Mouse (Mus musculus): ENCODE results near the gene Iqcf5. TPM values are rescaled to one million over a fixed set of nuclear protein-coding genes. Genes with fewer than 3 reads are reported as not detected.

Iqcf5 gene
- polyA plus RNA-seq (2012; fragmentation: generic; extraction: Trizol) = not detected
- long read RNA-seq, experiment 1 = 0 reads
- long read RNA-seq, experiment 2 = 0 reads

- Histone ChIP-seq H3ac (ENCODE audit: control insufficient read depth, insufficient read length, low read depth) (no peak within 1 kb of the TSS), H3K79me3 (ENCODE audit: low read depth) (no peaks in the 10 kb centered on the region), H3K36me3 (ENCODE audit: control insufficient read depth, insufficient read depth) (no peaks in the 10 kb centered on the region), H3K79me2 (ENCODE audit: control insufficient read depth, insufficient read depth) (no peaks in the 10 kb centered on the region), H3K4me3 (ENCODE audit: insufficient read depth, poor library complexity, severe bottlenecking) (no peak within 1 kb of the TSS), H3K27me3 (ENCODE audit: control insufficient read depth, insufficient read depth, insufficient read length) (peaks cover 30% of the 10 kb centered on the region)
- no peak for TF ChIP-seq MAX (IDR thresholded peaks at IDR 0.05)
- TF ChIP-seq CTCF (IDR thresholded peaks at IDR 0.05; ENCODE audit: control insufficient read depth, insufficient read depth, insufficient read length) = no peak
- TF ChIP-seq MYOG (IDR thresholded peaks at IDR 0.05; ENCODE audit: control insufficient read depth, extremely low read depth, insufficient read length) = no peak
- no peak for TF ChIP-seq MYOD1 (IDR thresholded peaks at IDR 0.05; ENCODE audit: control insufficient read depth, insufficient read length, low read depth)
- no peak for TF ChIP-seq FOSL1 (IDR thresholded peaks at IDR 0.05; ENCODE audit: insufficient read depth, low read length, poor library complexity, severe bottlenecking)
- no peak for TF ChIP-seq USF1 (IDR thresholded peaks at IDR 0.05; ENCODE audit: low read depth)
- TF ChIP-seq CEBPB (IDR thresholded peaks at IDR 0.05; ENCODE audit: low read depth) = no peak
Measured at GRCm38 (mm10) chr9:106514273-106514672, at the start of gene Iqcf5. Gene Iqcf5 (plus strand): TSS chr9:106514573.

- TF ChIP-seq FOSL1 (IDR thresholded peaks at IDR 0.05; ENCODE audit: insufficient read depth, low read length, poor library complexity, severe bottlenecking) = no peak
- TF ChIP-seq USF1 (IDR thresholded peaks at IDR 0.05; ENCODE audit: low read depth) = no peak
- no peak for TF ChIP-seq MYOD1 (IDR thresholded peaks at IDR 0.05; ENCODE audit: control insufficient read depth, insufficient read length, low read depth)
- Histone ChIP-seq H3K27me3 (ENCODE audit: control insufficient read depth, insufficient read depth, insufficient read length) (no peaks in the 10 kb centered on the region), H3K4me3 (ENCODE audit: insufficient read depth, poor library complexity, severe bottlenecking) (no peak overlapping the region), H3ac (ENCODE audit: control insufficient read depth, insufficient read length, low read depth) (no peak overlapping the region), H3K36me3 (ENCODE audit: control insufficient read depth, insufficient read depth) (peaks cover 46% of the 10 kb centered on the region), H3K79me3 (ENCODE audit: low read depth) (peaks cover 3% of the 10 kb centered on the region), H3K79me2 (ENCODE audit: control insufficient read depth, insufficient read depth) (peaks cover 10% of the 10 kb centered on the region)
Measured at GRCm38 (mm10) chr9:106464751-106465541, 49.4 kb upstream of the Iqcf5 start.

GRCm38 (mm10) chr9:106465571-106466200 lies 48.7 kb upstream of the Iqcf5 start, which contains the start of gene Gpr62:
Gene Gpr62 (minus strand): TSS chr9:106465938.
- peaks cover 39% of the 10 kb centered on the region for H3K36me3 ChIP-seq (ENCODE audit: control insufficient read depth, insufficient read depth)
- H3K4me3 ChIP-seq (ENCODE audit: insufficient read depth, poor library complexity, severe bottlenecking) = no peak within 1 kb of the TSS

GRCm38 (mm10) chr9:106466721-106467120 lies 47.7 kb upstream of the Iqcf5 start:
- Histone ChIP-seq H3K36me3 (ENCODE audit: control insufficient read depth, insufficient read depth) (peaks cover 32% of the 10 kb centered on the region), H3K27me3 (ENCODE audit: control insufficient read depth, insufficient read depth, insufficient read length) (no peaks in the 10 kb centered on the region), H3K79me3 (ENCODE audit: low read depth) (no peaks in the 10 kb centered on the region), H3K4me3 (ENCODE audit: insufficient read depth, poor library complexity, severe bottlenecking) (no peak overlapping the region), H3K79me2 (ENCODE audit: control insufficient read depth, insufficient read depth) (no peaks in the 10 kb centered on the region), H3ac (ENCODE audit: control insufficient read depth, insufficient read length, low read depth) (no peak overlapping the region)
- TF ChIP-seq FOSL1 (IDR thresholded peaks at IDR 0.05; ENCODE audit: insufficient read depth, low read length, poor library complexity, severe bottlenecking) = no peak
- TF ChIP-seq MYOG (IDR thresholded peaks at IDR 0.05; ENCODE audit: control insufficient read depth, extremely low read depth, insufficient read length) = no peak
- no peak for TF ChIP-seq MAX (IDR thresholded peaks at IDR 0.05)
- TF ChIP-seq USF1 (IDR thresholded peaks at IDR 0.05; ENCODE audit: low read depth) = no peak
- no peak for TF ChIP-seq CEBPB (IDR thresholded peaks at IDR 0.05; ENCODE audit: low read depth)
- TF ChIP-seq MYOD1 (IDR thresholded peaks at IDR 0.05; ENCODE audit: control insufficient read depth, insufficient read length, low read depth) = no peak
- TF ChIP-seq CTCF (IDR thresholded peaks at IDR 0.05; ENCODE audit: control insufficient read depth, insufficient read depth, insufficient read length) = no peak

More at GRCm38 (mm10) chr9:106465571-106466200, 48.7 kb upstream of the Iqcf5 start, which contains the start of gene Gpr62:
- no peak for TF ChIP-seq MAX (IDR thresholded peaks at IDR 0.05)
- no peak for TF ChIP-seq MYOD1 (IDR thresholded peaks at IDR 0.05; ENCODE audit: control insufficient read depth, insufficient read length, low read depth)
- TF ChIP-seq CEBPB (IDR thresholded peaks at IDR 0.05; ENCODE audit: low read depth) = no peak
- no peak for TF ChIP-seq MYOG (IDR thresholded peaks at IDR 0.05; ENCODE audit: control insufficient read depth, extremely low read depth, insufficient read length)
- no peak for TF ChIP-seq CTCF (IDR thresholded peaks at IDR 0.05; ENCODE audit: control insufficient read depth, insufficient read depth, insufficient read length)
- TF ChIP-seq FOSL1 (IDR thresholded peaks at IDR 0.05; ENCODE audit: insufficient read depth, low read length, poor library complexity, severe bottlenecking) = no peak
- TF ChIP-seq USF1 (IDR thresholded peaks at IDR 0.05; ENCODE audit: low read depth) = no peak
- H3K79me2 ChIP-seq (ENCODE audit: control insufficient read depth, insufficient read depth) = peaks cover 3% of the 10 kb centered on the region
- H3ac ChIP-seq (ENCODE audit: control insufficient read depth, insufficient read length, low read depth) = no peak within 1 kb of the TSS
- no peaks in the 10 kb centered on the region for H3K79me3 ChIP-seq (ENCODE audit: low read depth)
- H3K27me3 ChIP-seq (ENCODE audit: control insufficient read depth, insufficient read depth, insufficient read length) = no peaks in the 10 kb centered on the region

GRCm38 (mm10) chr9:106467746-106468145 lies 46.6 kb upstream of the Iqcf5 start:
- Histone ChIP-seq H3K79me2 (ENCODE audit: control insufficient read depth, insufficient read depth) (no peaks in the 10 kb centered on the region), H3K4me3 (ENCODE audit: insufficient read depth, poor library complexity, severe bottlenecking) (no peak overlapping the region), H3K79me3 (ENCODE audit: low read depth) (no peaks in the 10 kb centered on the region), H3K36me3 (ENCODE audit: control insufficient read depth, insufficient read depth) (peaks cover 26% of the 10 kb centered on the region), H3K27me3 (ENCODE audit: control insufficient read depth, insufficient read depth, insufficient read length) (no peaks in the 10 kb centered on the region), H3ac (ENCODE audit: control insufficient read depth, insufficient read length, low read depth) (no peak overlapping the region)
- TF ChIP-seq CTCF (IDR thresholded peaks at IDR 0.05; ENCODE audit: control insufficient read depth, insufficient read depth, insufficient read length) (no peak), USF1 (IDR thresholded peaks at IDR 0.05; ENCODE audit: low read depth) (no peak), CEBPB (IDR thresholded peaks at IDR 0.05; ENCODE audit: low read depth) (no peak), MYOD1 (IDR thresholded peaks at IDR 0.05; ENCODE audit: control insufficient read depth, insufficient read length, low read depth) (no peak)

Measured in C2C12 (cell line).